23 mouse cellular contexts compared by ENCODE assay signal in the genomic region with DNA sequence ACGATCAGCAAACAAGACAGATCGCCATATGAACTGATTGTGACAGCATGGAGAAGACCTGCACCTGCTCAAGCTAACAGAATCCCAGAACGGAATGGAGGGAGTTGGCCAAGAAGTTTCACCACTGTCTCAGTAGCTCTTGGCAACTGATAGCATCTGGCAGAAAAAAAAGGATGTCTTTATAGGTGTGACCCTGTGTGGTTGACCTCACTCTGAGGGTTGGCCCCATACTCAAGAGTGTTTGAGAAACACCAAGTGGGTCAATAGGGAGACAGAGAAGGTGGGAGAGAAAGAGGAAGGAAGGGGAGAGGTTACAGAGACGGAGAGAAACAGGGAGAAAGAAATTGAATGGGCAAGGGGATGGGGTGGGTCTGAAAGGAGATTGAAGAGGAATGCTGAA. TPM values are rescaled to one million over a fixed set of nuclear protein-coding genes. Genes with fewer than 3 reads are reported as not detected.
DNase-seq lines count a peak whose midpoint lies in the region; ATAC-seq and TF ChIP-seq lines count a peak whose summit lies in the region.
"Had no signal": no experiment of that assay in that cellular context is flagged by ENCODE, and none has a peak within 500 bp of the region (broad histone marks: within the 10 kb centered on the region; RNA-seq: fewer than 3 reads in every experiment).

No protein-coding gene starts in this region.

- 52% methylated on average over 4 of the region's 4 CpGs for WGBS in liver, embryonic 16.5 days (ENCODE audit: insufficient replicate concordance)
- WGBS in liver, embryonic 12.5 days (ENCODE audit: insufficient replicate concordance), result 56% methylated on average over 4 of the region's 4 CpGs

- H3K27me3 ChIP-seq in liver, embryonic 16.5 days (ENCODE audit: control insufficient read depth, insufficient read depth, low read depth, low read length), result no peaks in the 10 kb centered on the region
- no peaks in the 10 kb centered on the region for H3K27me3 ChIP-seq in liver, embryonic 12.5 days (replicated peaks)
- H3K27me3 ChIP-seq: forebrain, embryonic 13.5 days; intestine, embryonic 15.5 days had no signal

- no peak overlapping the region for H3K9ac ChIP-seq in liver, embryonic 16.5 days (ENCODE audit: low read depth, low read length)
- H3K9ac ChIP-seq in liver, embryonic 12.5 days, result no peak overlapping the region
- H3K9ac ChIP-seq: forebrain, embryonic 13.5 days; forebrain, postnatal 0 days; hindbrain, embryonic 14.5 days; intestine, embryonic 15.5 days had no signal

- peaks cover 12% of the 10 kb centered on the region for H3K4me1 ChIP-seq in liver, embryonic 16.5 days (ENCODE audit: control insufficient read depth, low read depth, low read length)
- peaks cover 28% of the 10 kb centered on the region for H3K4me1 ChIP-seq in liver, embryonic 12.5 days
- H3K4me1 ChIP-seq: forebrain, embryonic 13.5 days; intestine, embryonic 15.5 days had no signal

- no peaks in the 10 kb centered on the region for H3K9me3 ChIP-seq in liver, embryonic 16.5 days (replicated peaks; ENCODE audit: control insufficient read depth, low read length)
- no peaks in the 10 kb centered on the region for H3K9me3 ChIP-seq in liver, embryonic 12.5 days (replicated peaks)
- H3K9me3 ChIP-seq: embryonic facial prominence, embryonic 10.5 days; forebrain, embryonic 13.5 days; G1E; intestine, embryonic 15.5 days had no signal

- no peak for DNase-seq in spleen, postnatal 10 days (ENCODE audit: low spot score in 2 of 2)
- DNase-seq in gastrocnemius, adult 2 months, result no peak
- DNase-seq: adrenal gland, postnatal 14 days; B cell, adult 2 months; cerebellum, adult 18-20 months; cerebellum, adult 9-11 months; cerebellum, postnatal 36 days; forebrain, postnatal 0 days; gastrocnemius, postnatal 36 days; heart, adult 2 months; heart, postnatal 4 days had no signal

- peak; percentile 22; the same call in 1 of the 2 replicates for ATAC-seq in liver, embryonic 16.5 days (ENCODE audit: low read depth)
- ATAC-seq in liver, embryonic 12.5 days, result no peak
- ATAC-seq in common myeloid progenitor, adult 5-6 weeks (replicated peaks; ENCODE audit: low read depth, poor library complexity, severe bottlenecking), result peak; percentile 57
- ATAC-seq in hematopoietic stem cell, adult 5-6 weeks (replicated peaks in 1 of 2; ENCODE audit: insufficient read depth in 1 of 2, low FRiP score in 2 of 2, low TSS enrichment in 1 of 2, low read depth in 1 of 2, poor library complexity in 2 of 2, severe bottlenecking in 2 of 2), result peak; percentile 62 to 81; a peak in 3 of 4 replicates
- ATAC-seq in neutrophil, adult 5-6 weeks (ENCODE audit: extremely low read depth, insufficient number of reproducible peaks, low FRiP score, poor library complexity, severe bottlenecking), result peak; percentile 45; the same call in 1 of the 2 replicates
- ATAC-seq: CD4-positive, CD25-positive, alpha-beta regulatory T cell, adult 4 months; forebrain, embryonic 13.5 days; forebrain, postnatal 0 days; intestine, embryonic 15.5 days had no signal

- H3K4me3 ChIP-seq in liver, embryonic 16.5 days (ENCODE audit: low read depth, low read length), result no peak overlapping the region
- no peak overlapping the region for H3K4me3 ChIP-seq in liver, embryonic 12.5 days
- H3K4me3 ChIP-seq in gastrocnemius, adult 2 months, result no peak overlapping the region
- H3K4me3 ChIP-seq: embryonic facial prominence, embryonic 10.5 days; forebrain, embryonic 13.5 days; heart, adult 2 months; intestine, embryonic 15.5 days had no signal

- TF ChIP-seq CTCF in gastrocnemius, adult 2 months (IDR thresholded peaks at IDR 0.05), result no peak

- no peaks in the 10 kb centered on the region for H3K36me3 ChIP-seq in liver, embryonic 16.5 days (ENCODE audit: control insufficient read depth, insufficient read depth)
- no peaks in the 10 kb centered on the region for H3K36me3 ChIP-seq in liver, embryonic 12.5 days
- H3K36me3 ChIP-seq: embryonic facial prominence, embryonic 10.5 days; G1E; intestine, embryonic 15.5 days had no signal

- no peak overlapping the region for H3K27ac ChIP-seq in liver, embryonic 16.5 days (ENCODE audit: low read length)
- H3K27ac ChIP-seq in liver, embryonic 12.5 days, result no peak overlapping the region
- no peak overlapping the region for H3K27ac ChIP-seq in gastrocnemius, adult 2 months
- H3K27ac ChIP-seq: embryonic facial prominence, embryonic 10.5 days; forebrain, embryonic 13.5 days; heart, adult 2 months; hindbrain, embryonic 14.5 days; intestine, embryonic 15.5 days had no signal

- intact Hi-C loops in gastrocnemius, adult 2 months (cut with DNase I), result no loop called here

- no peak overlapping the region for H3K4me2 ChIP-seq in liver, embryonic 16.5 days (ENCODE audit: low read depth, low read length)
- no peak overlapping the region for H3K4me2 ChIP-seq in liver, embryonic 12.5 days
- H3K4me2 ChIP-seq: forebrain, embryonic 13.5 days; heart, embryonic 11.5 days; hindbrain, embryonic 14.5 days; intestine, embryonic 15.5 days had no signal

RNA-seq across cellular contexts. Expression of gene Calcrl, which starts 41.4 kb away (rescaled TPM):
- 13.2 and 16.2 TPM in 2 replicates for polyA plus RNA-seq in liver, embryonic 16.5 days (2015; fragmentation: Nextera tagmentation; extraction: Ambion mirVana)
- polyA plus RNA-seq in liver, embryonic 12.5 days (2016; fragmentation: Nextera tagmentation; extraction: Ambion mirVana), result 22.1 and 24.6 TPM in 2 replicates
- 100 and 111 TPM in 2 replicates for total RNA-seq in common myeloid progenitor, adult 5-6 weeks (2017)
- 268 and 404 TPM in 2 replicates for total RNA-seq in hematopoietic stem cell, adult 5-6 weeks (2017)
- 36.7 and 37.8 TPM in 2 replicates for total RNA-seq in neutrophil, adult 5-6 weeks (2017)
- 10 to 100 TPM; 10.9 to 16.2 TPM for total RNA-seq in gastrocnemius, adult 2 months (2021)
